Mouse (Mus musculus) C2C12 (cell line): ENCODE results near the gene Akap10. TPM values are rescaled to one million over a fixed set of nuclear protein-coding genes. Genes with fewer than 3 reads are reported as not detected.

Experiments used
- H3K27me3 ChIP-seq: one replicate; pipeline ENCODE4 v1.6.1; 2011; ENCODE audit not compliant: control insufficient read depth, insufficient read depth, insufficient read length
- H3K36me3 ChIP-seq: one replicate; pipeline ENCODE4 v1.6.1; 2011; ENCODE audit not compliant: control insufficient read depth, insufficient read depth
- H3K4me3 ChIP-seq: one replicate; pipeline ENCODE4 v1.5.1; 2011; ENCODE audit warnings: mild to moderate bottlenecking, control low read depth; ENCODE audit not compliant: poor library complexity, insufficient read depth, severe bottlenecking
- H3K79me2 ChIP-seq: one replicate; pipeline ENCODE4 v1.6.1; 2011; ENCODE audit not compliant: control insufficient read depth, insufficient read depth
- H3K79me3 ChIP-seq: one replicate; pipeline ENCODE4 v1.6.1; 2011; ENCODE audit warnings: low read depth, control low read depth
- H3ac ChIP-seq: one replicate; pipeline ENCODE3; 2011; ENCODE audit warnings: low read depth; ENCODE audit not compliant: control insufficient read depth, insufficient read length
- CEBPB ChIP-seq: IDR thresholded peaks from one replicate; pipeline ENCODE4 v1.6.1; 2011; ENCODE audit warnings: low read depth, mild to moderate bottlenecking, control low read depth, moderate library complexity
- CTCF ChIP-seq: IDR thresholded peaks from one replicate; pipeline ENCODE4 v1.5.1; 2011; ENCODE audit not compliant: control insufficient read depth, insufficient read depth, insufficient read length
- FOSL1 ChIP-seq: IDR thresholded peaks from one replicate; pipeline ENCODE4 v1.8.0; 2011; ENCODE audit warnings: mild to moderate bottlenecking, low read length; ENCODE audit not compliant: poor library complexity, insufficient read depth, severe bottlenecking
- MAX ChIP-seq: IDR thresholded peaks from one replicate; pipeline ENCODE4 v1.6.1; 2011; ENCODE audit warnings: mild to moderate bottlenecking, control low read depth
- MYOD1 ChIP-seq: IDR thresholded peaks from one replicate; pipeline ENCODE4 v1.6.1; 2011; ENCODE audit warnings: low read depth; ENCODE audit not compliant: control insufficient read depth, insufficient read length
- MYOG ChIP-seq: IDR thresholded peaks from one replicate; pipeline ENCODE4 v1.6.1; 2011; ENCODE audit not compliant: control insufficient read depth, insufficient read length; ENCODE audit errors: extremely low read depth
- USF1 ChIP-seq: IDR thresholded peaks from one replicate; pipeline ENCODE4 v1.6.1; 2011; ENCODE audit warnings: low read depth, mild to moderate bottlenecking, control low read depth, moderate library complexity
- polyA plus RNA-seq: library from polyadenylated mRNA; unstranded; fragments of >200 nt; fragmentation: generic; extraction: Trizol; gene quantifications from one replicate; pipeline ENCODE4 v1.2.1, GENCODE M21; 2012; ENCODE audit warnings: missing spikeins

Akap10 gene
- polyA plus RNA-seq, 1 experiment = 6.0 TPM

GRCm38 (mm10) chr11:61957296-61957813, 27.3 kb upstream of the Akap10 start:
- Histone ChIP-seq H3ac (peak overlapping the region; percentile 57), H3K27me3 (no peaks in the 10 kb centered on the region), H3K36me3 (no peaks in the 10 kb centered on the region), H3K4me3 (peak overlapping the region; percentile 25), H3K79me3 (no peaks in the 10 kb centered on the region), H3K79me2 (no peaks in the 10 kb centered on the region)
- no peak for TF ChIP-seq MYOG
- TF ChIP-seq MYOD1 = no peak
- no peak for TF ChIP-seq USF1
- no peak for TF ChIP-seq CTCF
- TF ChIP-seq FOSL1 = no peak
- no peak for TF ChIP-seq MAX
- TF ChIP-seq CEBPB = no peak

GRCm38 (mm10) chr11:61956572-61957295, 26.7 kb upstream of the Akap10 start, which contains the start of gene Specc1:
Gene Specc1 (plus strand): TSS chr11:61956763.
- H3K4me3 ChIP-seq = peak within 1 kb of the TSS; percentile 25
- no peaks in the 10 kb centered on the region for H3K36me3 ChIP-seq
- H3ac ChIP-seq = peak within 1 kb of the TSS; percentile 57
- no peaks in the 10 kb centered on the region for H3K79me2 ChIP-seq
- H3K79me3 ChIP-seq = no peaks in the 10 kb centered on the region
- TF ChIP-seq CTCF = peak; percentile 96
- TF ChIP-seq MYOD1 = no peak
- no peaks in the 10 kb centered on the region for H3K27me3 ChIP-seq

- H3K79me3 ChIP-seq = no peaks in the 10 kb centered on the region
- no peak overlapping the region for H3ac ChIP-seq
- no peaks in the 10 kb centered on the region for H3K79me2 ChIP-seq
- no peaks in the 10 kb centered on the region for H3K27me3 ChIP-seq
- H3K36me3 ChIP-seq = no peaks in the 10 kb centered on the region
- no peak overlapping the region for H3K4me3 ChIP-seq
- TF ChIP-seq CTCF (no peak), MYOG (no peak), FOSL1 (no peak), MYOD1 (no peak), MAX (no peak), CEBPB (no peak), USF1 (no peak)
These were observed 25.9 kb upstream of the Akap10 start for GRCm38 (mm10) chr11:61955951-61956350.

GRCm38 (mm10) chr11:61955136-61955535, 25.1 kb upstream of the Akap10 start:
- Histone ChIP-seq H3K4me3 (no peak overlapping the region), H3K36me3 (no peaks in the 10 kb centered on the region), H3K79me2 (no peaks in the 10 kb centered on the region), H3K79me3 (no peaks in the 10 kb centered on the region), H3ac (no peak overlapping the region), H3K27me3 (no peaks in the 10 kb centered on the region)
- TF ChIP-seq MYOD1 (no peak), CEBPB (no peak), MAX (no peak), MYOG (no peak), FOSL1 (no peak), CTCF (no peak), USF1 (no peak)

- Histone ChIP-seq H3K79me2 (no peaks in the 10 kb centered on the region), H3K4me3 (no peak overlapping the region), H3K79me3 (no peaks in the 10 kb centered on the region), H3K36me3 (no peaks in the 10 kb centered on the region), H3K27me3 (no peaks in the 10 kb centered on the region), H3ac (no peak overlapping the region)
- TF ChIP-seq USF1 = no peak
- TF ChIP-seq CEBPB = peak; percentile 61
- no peak for TF ChIP-seq MYOG
- no peak for TF ChIP-seq MYOD1
- peak; percentile 93 for TF ChIP-seq CTCF
- TF ChIP-seq MAX = peak; percentile 49
- peak; percentile 69 for TF ChIP-seq FOSL1
These were observed 20.6 kb upstream of the Akap10 start for GRCm38 (mm10) chr11:61950632-61951031.

- Histone ChIP-seq H3ac (no peak overlapping the region), H3K36me3 (no peaks in the 10 kb centered on the region), H3K79me2 (no peaks in the 10 kb centered on the region), H3K4me3 (no peak overlapping the region), H3K27me3 (no peaks in the 10 kb centered on the region), H3K79me3 (no peaks in the 10 kb centered on the region)
- TF ChIP-seq FOSL1 (no peak), MAX (no peak), USF1 (no peak), CEBPB (no peak), CTCF (no peak), MYOG (no peak), MYOD1 (no peak)
These were observed 19.3 kb upstream of the Akap10 start for GRCm38 (mm10) chr11:61949315-61949714.
